Mouse (Mus musculus): Measurements from ENCODE around the gene Spocd1. TPM values are rescaled to one million over a fixed set of nuclear protein-coding genes. Genes with fewer than 3 reads are reported as not detected.

Spocd1 gene
- total RNA-seq, 2 experiments from 2014 or later = not detected

- intact Hi-C loops (cut with DNase I) = no loop called here
- peak; percentile 33 to 35 for DNase-seq
These were observed 11.9 kb upstream of the Spocd1 start for GRCm38 (mm10) chr4:129917016-129917603.

DNA sequence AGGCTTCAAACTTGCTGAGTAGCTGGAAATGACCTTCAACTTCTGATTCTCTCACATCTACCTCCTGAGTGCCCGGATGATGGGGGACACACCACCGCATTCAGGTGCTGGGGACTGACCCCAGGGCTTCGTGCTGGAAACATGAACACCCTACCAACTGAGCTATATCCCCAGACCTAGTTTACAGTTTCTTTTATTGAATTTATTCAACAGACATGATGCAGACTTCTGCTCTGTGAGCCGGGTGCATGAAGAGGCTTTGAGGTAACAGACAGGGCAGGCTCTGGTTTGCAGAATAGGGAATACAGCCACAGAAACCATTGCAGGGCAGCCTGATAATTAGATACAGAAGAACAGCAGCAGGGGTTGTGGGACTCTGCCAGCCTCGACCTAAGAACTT is 10.6 kb upstream of the Spocd1 start:
- intact Hi-C loops (cut with DNase I) = no loop called here

GRCm38 (mm10) chr4:129918901-129919300 is 10.1 kb upstream of the Spocd1 start:
- intact Hi-C loops (cut with DNase I) = no loop called here
- no peak for DNase-seq

More for the DNA sequence above, 10.6 kb upstream of the Spocd1 start:
- no peak for DNase-seq

- intact Hi-C loops (cut with DNase I) = no loop called here
- no peak for DNase-seq
These were observed 8.3 kb upstream of the Spocd1 start for GRCm38 (mm10) chr4:129920542-129921313.

DNA sequence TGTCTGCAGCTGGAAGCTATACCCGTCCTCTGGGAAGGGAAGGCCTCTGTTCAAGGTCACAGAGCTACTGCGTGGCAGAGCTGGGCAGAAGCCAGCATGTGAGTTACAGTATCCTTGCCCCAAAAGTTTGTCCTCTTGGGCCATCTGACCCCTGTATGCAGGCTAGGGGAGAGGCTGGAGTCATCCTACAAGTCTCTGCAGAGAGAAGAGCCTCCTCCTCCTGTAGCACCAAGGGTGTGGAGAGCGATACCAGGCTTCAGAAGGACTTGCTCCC is 7.8 kb upstream of the Spocd1 start:
- intact Hi-C loops (cut with DNase I) = no loop called here
- DNase-seq = no peak

DNA sequence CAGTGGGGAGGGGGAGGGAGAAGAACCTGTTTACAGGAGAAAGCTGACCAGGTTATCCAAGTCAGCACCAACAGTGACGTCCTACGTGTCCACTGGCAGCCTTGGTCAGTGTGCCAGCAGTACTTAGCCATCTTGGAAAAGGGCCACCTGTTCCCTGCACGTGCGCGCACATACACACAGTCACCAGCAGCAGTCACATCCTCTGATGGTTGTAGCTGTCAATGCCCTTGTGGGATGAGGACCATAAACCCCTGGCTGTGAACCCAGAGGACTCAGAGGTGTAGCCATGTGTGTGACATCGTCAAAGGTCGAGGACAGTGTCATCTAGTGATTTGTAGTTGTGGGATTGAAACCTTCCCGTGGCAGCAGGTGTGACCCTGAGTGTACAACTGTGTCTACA is 4.9 kb upstream of the Spocd1 start:
- no peak for DNase-seq

GRCm38 (mm10) chr4:129924694-129925093 is 4.4 kb upstream of the Spocd1 start:
- intact Hi-C loops (cut with DNase I) = loop anchor here (5.0 kb wide), 1 partner anchor 47 kb away; no protein-coding TSS in a partner anchor
- no peak for DNase-seq

More for the DNA sequence above, 4.9 kb upstream of the Spocd1 start:
- intact Hi-C loops (cut with DNase I) = no loop called here

DNA sequence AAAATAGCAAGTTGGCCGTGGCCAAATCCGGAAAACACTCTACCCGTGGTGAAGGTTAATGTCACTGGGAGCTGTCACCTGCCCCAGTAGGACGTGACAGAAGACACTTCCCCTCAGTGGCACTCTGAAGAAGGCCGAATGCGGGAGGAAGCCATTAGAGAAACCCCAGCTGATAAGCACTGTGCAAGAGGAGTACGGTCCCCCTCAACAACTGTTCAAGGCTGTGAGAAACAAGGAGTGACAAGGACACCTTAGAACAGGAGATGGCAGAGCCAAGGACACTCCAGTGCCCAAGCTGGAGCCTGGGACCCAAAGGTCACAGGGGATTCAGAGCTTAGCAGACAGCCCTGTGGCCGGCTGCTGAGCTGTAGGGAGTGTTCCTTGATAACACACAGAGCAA is 2.5 kb upstream of the Spocd1 start:
- intact Hi-C loops (cut with DNase I) = loop anchor here (5.0 kb wide), 1 partner anchor 49 kb away; no protein-coding TSS in a partner anchor
- DNase-seq = peak; percentile 31 to 63

GRCm38 (mm10) chr4:129927091-129927490 is 2.0 kb upstream of the Spocd1 start:
- DNase-seq = no peak
- intact Hi-C loops (cut with DNase I) = loop anchor here (5.0 kb wide), 1 partner anchor 50 kb away; no protein-coding TSS in a partner anchor

- intact Hi-C loops (cut with DNase I) = loop anchor here (1.0 to 5.0 kb wide), 4 partner anchors 51 to 227 kb away; no protein-coding TSS in a partner anchor
- DNase-seq = peak; percentile 89 to 94
These were observed 811 bp upstream of the Spocd1 start for GRCm38 (mm10) chr4:129928124-129928751.

GRCm38 (mm10) chr4:129933696-129934095 is 4.6 kb downstream of the Spocd1 start:
- intact Hi-C loops (cut with DNase I) = no loop called here
- no peak for DNase-seq

- intact Hi-C loops (cut with DNase I) = no loop called here
- DNase-seq = no peak
These were observed 5.3 kb downstream of the Spocd1 start for GRCm38 (mm10) chr4:129934177-129934855.

DNA sequence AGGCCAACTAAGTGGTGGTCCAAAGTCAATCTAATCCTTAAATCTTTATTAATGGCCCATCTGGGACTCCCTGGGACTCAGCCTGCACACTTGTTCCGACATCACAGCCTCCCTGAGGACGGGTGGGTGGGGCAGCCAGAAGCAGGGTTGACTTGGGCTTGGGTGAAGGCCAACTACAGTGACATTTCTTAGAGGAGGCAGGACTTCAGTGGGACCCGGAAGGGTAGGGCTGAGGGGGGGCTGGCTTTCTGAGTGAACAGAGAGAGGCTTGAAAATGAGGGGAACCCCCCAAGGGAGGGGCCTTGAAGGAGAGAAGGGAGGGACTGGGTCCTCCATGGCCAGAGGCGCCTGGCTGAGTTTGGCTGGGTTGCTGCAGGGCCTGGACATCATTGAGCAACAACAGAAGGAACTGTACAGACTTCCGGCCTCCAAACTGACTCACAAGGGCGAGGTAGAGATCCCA is 22.3 kb downstream of the Spocd1 start:
- intact Hi-C loops (cut with DNase I) = no loop called here

GRCm38 (mm10) chr4:129952241-129952810 is 23.3 kb downstream of the Spocd1 start:
- intact Hi-C loops (cut with DNase I) = no loop called here
- no peak for DNase-seq

More for the DNA sequence above, 22.3 kb downstream of the Spocd1 start:
- peak; percentile 44 to 65 for DNase-seq

DNA sequence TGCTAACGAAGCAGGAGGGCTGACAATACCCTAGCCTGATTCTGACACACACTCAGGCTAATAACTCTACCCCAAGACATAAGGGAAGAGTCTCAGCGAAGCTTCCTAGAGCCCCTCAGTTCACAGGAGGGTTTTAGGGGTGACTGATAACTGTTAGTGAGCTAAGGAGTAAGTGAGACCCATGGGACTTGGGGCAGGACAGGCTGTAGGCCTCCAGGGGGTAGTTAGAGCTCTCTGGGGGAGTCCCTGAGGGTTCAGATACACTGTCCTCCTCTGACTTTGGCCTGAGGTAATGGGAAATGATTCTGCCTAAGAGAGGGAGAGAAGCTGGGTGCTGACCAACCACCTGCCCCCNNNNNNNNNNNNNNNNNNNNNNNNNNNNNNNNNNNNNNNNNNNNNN is 25.5 kb downstream of the Spocd1 start:
- intact Hi-C loops (cut with DNase I) = no loop called here

DNA sequence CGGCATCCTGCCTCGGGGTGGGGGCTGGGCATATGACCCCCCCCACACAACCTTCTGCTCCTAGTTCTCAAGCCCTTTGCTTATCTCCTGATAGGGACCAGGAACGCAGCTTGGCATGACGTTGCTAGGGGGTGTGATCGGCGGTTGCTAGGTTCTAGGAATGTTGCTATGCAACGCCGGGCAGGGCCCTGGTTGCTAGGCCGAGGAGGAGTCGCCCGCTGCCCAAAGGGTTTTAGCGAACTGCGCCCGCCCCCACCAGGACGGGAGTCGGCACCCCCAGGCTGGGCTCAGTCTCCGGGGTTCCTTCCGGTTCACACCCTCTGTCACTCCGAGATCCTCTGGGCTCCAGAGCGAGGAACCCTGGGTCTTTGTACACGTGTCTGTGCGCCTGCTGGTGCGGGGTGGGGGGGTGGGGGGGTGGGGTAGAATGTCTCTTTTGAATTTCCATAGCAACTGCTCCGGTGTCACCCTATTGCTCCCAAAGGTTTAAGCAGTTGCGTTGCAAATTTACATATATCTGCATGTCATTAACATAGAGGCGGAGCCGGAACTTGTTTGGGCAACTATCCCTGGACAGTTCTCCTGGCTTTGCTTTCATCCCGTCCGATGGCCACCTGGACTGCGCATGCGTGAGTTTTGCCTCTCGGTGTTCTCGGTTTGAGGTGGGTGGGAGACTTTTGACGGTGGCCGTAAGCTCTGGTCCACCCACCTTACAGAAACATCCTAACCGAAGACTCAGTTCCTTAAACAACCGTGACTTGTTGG is 31.3 kb downstream of the Spocd1 start:
- DNase-seq = peak; percentile 46 to 54
- intact Hi-C loops (cut with DNase I) = loop anchor here (2.0 kb wide), 1 partner anchor 22 kb away; no protein-coding TSS in a partner anchor

More for the DNA sequence above, 25.5 kb downstream of the Spocd1 start:
- no peak for DNase-seq

- DNase-seq = no peak
- intact Hi-C loops (cut with DNase I) = no loop called here
These were observed 36.2 kb downstream of the Spocd1 start for GRCm38 (mm10) chr4:129965294-129965693.

DNA sequence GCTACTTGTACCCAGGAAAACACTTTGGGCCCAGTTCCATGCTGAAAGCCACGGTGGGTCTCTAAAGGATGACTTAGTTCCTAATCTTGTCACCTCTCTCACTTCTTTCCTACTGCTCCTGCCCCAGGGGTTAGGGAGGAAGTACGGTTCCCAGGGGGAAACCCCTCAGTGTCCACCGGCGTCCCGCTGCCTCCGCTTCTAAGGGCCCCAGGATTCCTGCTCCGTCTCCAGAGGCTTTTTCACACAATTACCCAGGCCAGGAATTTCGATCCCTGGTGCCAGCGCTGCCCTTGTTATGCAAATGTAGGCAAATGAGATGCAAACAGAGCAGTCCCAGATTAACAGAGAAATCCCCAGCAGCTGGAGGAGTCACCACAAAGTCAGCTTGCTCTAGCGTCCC is 37.2 kb downstream of the Spocd1 start:
- intact Hi-C loops (cut with DNase I) = no loop called here

More for the DNA sequence above, 37.2 kb downstream of the Spocd1 start:
- no peak for DNase-seq
